Mouse (Mus musculus): ENCODE measurements at regions not wholly inside any gene's neighbourhood (a gene's known extent, or its start where the extent isn't known, plus 50 kb on each side); places are given as distances from the start of the nearest gene placed in this dataset.
"Not testable (repeated sequence)": the region's sequence is repeated elsewhere in the genome, so short reads cannot be mapped to it uniquely, and the experiment has no call there.

DNA sequence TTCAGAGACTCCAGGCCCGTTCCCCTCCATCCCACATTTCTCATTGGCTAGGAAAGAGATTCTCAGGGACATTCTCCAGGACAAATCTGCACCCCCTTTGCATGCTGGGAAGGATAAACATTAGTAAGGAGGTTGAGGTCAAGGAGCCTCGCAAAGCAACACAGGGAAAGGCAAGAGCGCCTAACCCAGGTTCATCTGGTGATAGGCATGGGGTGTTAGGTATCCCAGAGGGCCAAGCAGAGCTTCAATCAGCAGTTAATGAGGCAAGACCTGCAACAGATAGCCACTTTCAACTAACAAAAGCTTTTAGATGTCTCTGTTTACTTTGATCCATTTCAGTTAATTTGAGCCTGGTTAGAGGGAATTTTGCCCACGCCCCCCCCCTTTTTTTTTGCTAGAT lies 184.5 kb upstream of the Cdkn3 start:
- Histone ChIP-seq H3K36me3 (ENCODE audit: control insufficient read depth, insufficient read depth, low read length, poor library complexity, severe bottlenecking) (no peaks in the 10 kb centered on the region), H3K4me1 (ENCODE audit: control insufficient read depth in 2 of 2, insufficient read depth in 2 of 2, low read length in 2 of 2, poor library complexity in 1 of 2) (no peaks in the 10 kb centered on the region), H3K9me3 (ENCODE audit: control insufficient read depth, insufficient read depth, low read depth, low read length) (no peaks in the 10 kb centered on the region), H3K9ac (ENCODE audit: insufficient read depth, low read depth, low read length, poor library complexity, severe bottlenecking) (no peak overlapping the region), H3K27ac (ENCODE audit: insufficient read depth, low read depth, low read length, poor library complexity, severe bottlenecking) (no peak overlapping the region), H3K4me3 (ENCODE audit: insufficient read depth in 1 of 2, low read depth in 1 of 2, low read length in 2 of 2, poor library complexity in 1 of 2, severe bottlenecking in 1 of 2) (no peak overlapping the region)
- in situ Hi-C loops (cut with MboI; ENCODE audit: low sequenced_read_pairs in 2 of 2, unreplicated experiment in 2 of 2) = no loop called here
- TF ChIP-seq MAFK (IDR thresholded peaks at IDR 0.05; ENCODE audit: insufficient read depth, low read depth, low read length) = no peak
- TF ChIP-seq CHD2 (IDR thresholded peaks at IDR 0.05; ENCODE audit: low read depth, low read length) = no peak
- no peak for TF ChIP-seq ZC3H11A (IDR thresholded peaks at IDR 0.05; ENCODE audit: borderline replicate concordance, low read depth, low read length)
- TF ChIP-seq ZNF384 (IDR thresholded peaks at IDR 0.05; ENCODE audit: low read depth, low read length) = no peak
- no peak for TF ChIP-seq HCFC1 (IDR thresholded peaks at IDR 0.05; ENCODE audit: borderline replicate concordance, insufficient read depth, low read length)
- DNase-seq (ENCODE audit: low read depth, low spot score) = no peak

DNA sequence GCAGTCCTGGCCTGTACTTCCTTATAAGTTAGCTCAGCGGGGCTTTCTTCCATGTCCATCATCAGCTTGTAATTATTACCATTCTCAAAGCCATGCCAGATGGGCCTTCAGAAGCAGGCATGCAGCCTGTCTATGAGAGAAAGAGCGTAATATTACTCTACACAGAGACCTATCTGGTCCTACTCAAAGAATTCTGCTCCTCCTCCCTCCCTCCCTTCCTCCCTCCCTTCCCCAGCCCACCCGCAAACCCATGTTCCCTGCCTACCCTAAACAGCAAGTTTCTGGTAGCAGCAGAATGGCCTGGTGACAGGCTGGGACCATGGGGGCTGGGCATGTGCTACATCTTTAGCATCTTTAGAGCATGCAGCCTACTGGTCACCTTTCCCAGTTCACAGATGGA lies 184.9 kb upstream of the Cdkn3 start:
- H3K9me3 ChIP-seq (ENCODE audit: control insufficient read depth, insufficient read depth, low read depth, low read length) = no peaks in the 10 kb centered on the region
- H3K9ac ChIP-seq (ENCODE audit: insufficient read depth, low read depth, low read length, poor library complexity, severe bottlenecking) = no peak overlapping the region
- no peaks in the 10 kb centered on the region for H3K36me3 ChIP-seq (ENCODE audit: control insufficient read depth, insufficient read depth, low read length, poor library complexity, severe bottlenecking)
- in situ Hi-C loops (cut with MboI; ENCODE audit: low sequenced_read_pairs in 2 of 2, unreplicated experiment in 2 of 2) = no loop called here
- no peak overlapping the region for H3K27ac ChIP-seq (ENCODE audit: insufficient read depth, low read depth, low read length, poor library complexity, severe bottlenecking)
- TF ChIP-seq ZC3H11A (IDR thresholded peaks at IDR 0.05; ENCODE audit: borderline replicate concordance, low read depth, low read length) = no peak
- no peak for TF ChIP-seq HCFC1 (IDR thresholded peaks at IDR 0.05; ENCODE audit: borderline replicate concordance, insufficient read depth, low read length)
- TF ChIP-seq MAFK (IDR thresholded peaks at IDR 0.05; ENCODE audit: insufficient read depth, low read depth, low read length) = no peak
- TF ChIP-seq CHD2 (IDR thresholded peaks at IDR 0.05; ENCODE audit: low read depth, low read length) = no peak
- TF ChIP-seq ZNF384 (IDR thresholded peaks at IDR 0.05; ENCODE audit: low read depth, low read length) = no peak
- no peak overlapping the region for H3K4me3 ChIP-seq (ENCODE audit: insufficient read depth in 1 of 2, low read depth in 1 of 2, low read length in 2 of 2, poor library complexity in 1 of 2, severe bottlenecking in 1 of 2)
- H3K4me1 ChIP-seq (ENCODE audit: control insufficient read depth in 2 of 2, insufficient read depth in 2 of 2, low read length in 2 of 2, poor library complexity in 1 of 2) = no peaks in the 10 kb centered on the region
- DNase-seq (ENCODE audit: low read depth, low spot score) = no peak

DNA sequence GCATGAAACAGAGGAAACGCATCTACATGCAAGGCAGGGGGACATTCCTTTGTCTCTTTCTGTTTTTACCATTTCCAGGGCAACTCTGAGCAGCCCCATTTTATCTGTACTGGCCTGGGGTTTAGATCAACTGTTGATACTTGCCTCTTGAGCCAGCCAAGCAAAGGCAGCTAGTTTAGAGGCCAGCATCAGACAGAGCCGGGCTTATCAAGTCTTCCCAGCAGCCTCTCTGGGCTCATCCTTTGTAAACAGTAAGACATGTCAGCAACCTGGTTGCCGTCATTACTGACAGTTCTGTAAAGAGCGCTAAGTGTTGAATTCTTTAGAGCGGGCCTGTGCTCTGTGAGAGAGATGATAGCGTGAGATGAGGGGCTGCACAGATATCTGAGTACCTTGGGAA lies 182.9 kb upstream of the Bmp4 start:
- no peak overlapping the region for H3K4me3 ChIP-seq (ENCODE audit: insufficient read depth in 1 of 2, low read depth in 1 of 2, low read length in 2 of 2, poor library complexity in 1 of 2, severe bottlenecking in 1 of 2)
- no peaks in the 10 kb centered on the region for H3K4me1 ChIP-seq (ENCODE audit: control insufficient read depth in 2 of 2, insufficient read depth in 2 of 2, low read length in 2 of 2, poor library complexity in 1 of 2)
- no peaks in the 10 kb centered on the region for H3K36me3 ChIP-seq (ENCODE audit: control insufficient read depth, insufficient read depth, low read length, poor library complexity, severe bottlenecking)
- no peak overlapping the region for H3K27ac ChIP-seq (ENCODE audit: insufficient read depth, low read depth, low read length, poor library complexity, severe bottlenecking)
- in situ Hi-C loops (cut with MboI; ENCODE audit: low sequenced_read_pairs in 2 of 2, unreplicated experiment in 2 of 2) = no loop called here
- H3K9ac ChIP-seq (ENCODE audit: insufficient read depth, low read depth, low read length, poor library complexity, severe bottlenecking) = no peak overlapping the region
- H3K9me3 ChIP-seq (ENCODE audit: control insufficient read depth, insufficient read depth, low read depth, low read length) = no peaks in the 10 kb centered on the region
- no peak for TF ChIP-seq ZC3H11A (IDR thresholded peaks at IDR 0.05; ENCODE audit: borderline replicate concordance, low read depth, low read length)
- no peak for TF ChIP-seq HCFC1 (IDR thresholded peaks at IDR 0.05; ENCODE audit: borderline replicate concordance, insufficient read depth, low read length)
- no peak for TF ChIP-seq CHD2 (IDR thresholded peaks at IDR 0.05; ENCODE audit: low read depth, low read length)
- no peak for TF ChIP-seq ZNF384 (IDR thresholded peaks at IDR 0.05; ENCODE audit: low read depth, low read length)
- DNase-seq (ENCODE audit: low read depth, low spot score) = no peak

DNA sequence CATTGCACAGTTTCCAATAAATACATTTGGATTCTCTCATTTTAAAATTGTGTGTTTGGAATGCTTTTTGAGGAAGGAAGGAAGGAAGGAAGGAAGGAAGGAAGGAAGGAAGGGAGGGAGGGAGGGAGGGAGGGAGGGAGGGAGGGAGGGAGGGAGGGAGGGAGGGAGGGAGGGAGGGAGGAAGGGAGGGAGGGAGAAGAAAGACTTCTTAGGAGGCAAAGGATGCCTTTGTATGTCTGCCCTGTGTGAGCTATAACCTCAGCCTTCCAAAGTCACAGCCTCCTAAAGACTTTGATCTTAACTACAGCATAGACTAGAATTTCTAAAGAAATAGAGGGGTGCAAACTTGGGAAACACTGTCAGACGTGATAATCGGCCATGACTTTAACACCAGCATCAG lies 182.5 kb upstream of the Bmp4 start:
- in situ Hi-C loops (cut with MboI; ENCODE audit: low sequenced_read_pairs in 2 of 2, unreplicated experiment in 2 of 2); H3K27ac ChIP-seq (ENCODE audit: insufficient read depth, low read depth, low read length, poor library complexity, severe bottlenecking); H3K36me3 ChIP-seq (ENCODE audit: control insufficient read depth, insufficient read depth, low read length, poor library complexity, severe bottlenecking); DNase-seq (ENCODE audit: low read depth, low spot score); H3K9ac ChIP-seq (ENCODE audit: insufficient read depth, low read depth, low read length, poor library complexity, severe bottlenecking); H3K4me1 ChIP-seq (ENCODE audit: control insufficient read depth in 2 of 2, insufficient read depth in 2 of 2, low read length in 2 of 2, poor library complexity in 1 of 2); H3K4me3 ChIP-seq (ENCODE audit: insufficient read depth in 1 of 2, low read depth in 1 of 2, low read length in 2 of 2, poor library complexity in 1 of 2, severe bottlenecking in 1 of 2); H3K9me3 ChIP-seq (ENCODE audit: control insufficient read depth, insufficient read depth, low read depth, low read length): not testable (repeated sequence)

DNA sequence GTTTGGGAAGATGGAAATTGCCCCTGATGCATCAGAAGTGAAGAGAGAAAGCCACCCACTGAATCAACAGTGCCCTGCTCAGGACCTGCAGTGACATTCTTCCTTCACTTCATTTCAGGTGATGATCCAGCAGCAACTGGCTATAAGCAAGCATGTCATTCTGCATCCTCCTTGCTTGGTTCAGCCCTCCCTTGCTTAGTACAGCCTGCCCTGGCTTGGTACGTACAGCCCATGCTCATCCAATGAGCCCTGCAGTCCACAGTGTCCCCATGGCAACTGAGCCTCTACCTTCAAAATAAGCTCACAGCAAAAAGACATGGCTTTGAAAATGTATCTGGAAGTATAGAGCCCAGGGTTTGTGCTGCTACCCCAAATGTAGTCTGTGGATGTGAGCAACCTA lies 181.4 kb upstream of the Bmp4 start:
- TF ChIP-seq ZNF384 (IDR thresholded peaks at IDR 0.05; ENCODE audit: low read depth, low read length) = no peak
- TF ChIP-seq MAFK (IDR thresholded peaks at IDR 0.05; ENCODE audit: insufficient read depth, low read depth, low read length) = no peak
- no peak for TF ChIP-seq ZC3H11A (IDR thresholded peaks at IDR 0.05; ENCODE audit: borderline replicate concordance, low read depth, low read length)
- no peak for TF ChIP-seq CHD2 (IDR thresholded peaks at IDR 0.05; ENCODE audit: low read depth, low read length)
- TF ChIP-seq HCFC1 (IDR thresholded peaks at IDR 0.05; ENCODE audit: borderline replicate concordance, insufficient read depth, low read length) = no peak
- no peak for DNase-seq (ENCODE audit: low read depth, low spot score)
- Histone ChIP-seq H3K36me3 (ENCODE audit: control insufficient read depth, insufficient read depth, low read length, poor library complexity, severe bottlenecking) (no peaks in the 10 kb centered on the region), H3K9me3 (ENCODE audit: control insufficient read depth, insufficient read depth, low read depth, low read length) (no peaks in the 10 kb centered on the region), H3K4me3 (ENCODE audit: insufficient read depth in 1 of 2, low read depth in 1 of 2, low read length in 2 of 2, poor library complexity in 1 of 2, severe bottlenecking in 1 of 2) (no peak overlapping the region), H3K4me1 (ENCODE audit: control insufficient read depth in 2 of 2, insufficient read depth in 2 of 2, low read length in 2 of 2, poor library complexity in 1 of 2) (no peaks in the 10 kb centered on the region), H3K27ac (ENCODE audit: insufficient read depth, low read depth, low read length, poor library complexity, severe bottlenecking) (no peak overlapping the region), H3K9ac (ENCODE audit: insufficient read depth, low read depth, low read length, poor library complexity, severe bottlenecking) (no peak overlapping the region)
- in situ Hi-C loops (cut with MboI; ENCODE audit: low sequenced_read_pairs in 2 of 2, unreplicated experiment in 2 of 2) = no loop called here
